Mouse (Mus musculus): Measurements from ENCODE around the gene Xpr1.

Gene Xpr1

GRCm38 (mm10) chr1:155412705-155413104, 4.5 kb downstream of the Xpr1 start:
- in situ Hi-C loops (cut with MboI; ENCODE audit: low pct_unique_long_range_greater_than_20kb in 1 of 2, low sequenced_read_pairs in 2 of 2, unreplicated experiment in 1 of 2), result no loop called here

GRCm38 (mm10) chr1:155408577-155408966, 8.6 kb downstream of the Xpr1 start:
- in situ Hi-C loops (cut with MboI; ENCODE audit: low pct_unique_long_range_greater_than_20kb in 1 of 2, low sequenced_read_pairs in 2 of 2, unreplicated experiment in 1 of 2), result no loop called here

- in situ Hi-C loops (cut with MboI; ENCODE audit: low pct_unique_long_range_greater_than_20kb in 1 of 2, low sequenced_read_pairs in 2 of 2, unreplicated experiment in 1 of 2), result no loop called here
These were observed 9.3 kb downstream of the Xpr1 start for GRCm38 (mm10) chr1:155407697-155408576.

- in situ Hi-C loops (cut with MboI; ENCODE audit: low pct_unique_long_range_greater_than_20kb in 1 of 2, low sequenced_read_pairs in 2 of 2, unreplicated experiment in 1 of 2), result no loop called here
These were observed 17.2 kb downstream of the Xpr1 start for GRCm38 (mm10) chr1:155400056-155400455.

- in situ Hi-C loops (cut with MboI; ENCODE audit: low pct_unique_long_range_greater_than_20kb in 1 of 2, low sequenced_read_pairs in 2 of 2, unreplicated experiment in 1 of 2), result no loop called here
These were observed 22.4 kb downstream of the Xpr1 start for GRCm38 (mm10) chr1:155394829-155395228.

- in situ Hi-C loops (cut with MboI; ENCODE audit: low pct_unique_long_range_greater_than_20kb in 1 of 2, low sequenced_read_pairs in 2 of 2, unreplicated experiment in 1 of 2), result no loop called here
These were observed 23.2 kb downstream of the Xpr1 start for GRCm38 (mm10) chr1:155394021-155394420.

GRCm38 (mm10) chr1:155392825-155393224, 24.4 kb downstream of the Xpr1 start:
- in situ Hi-C loops (cut with MboI; ENCODE audit: low pct_unique_long_range_greater_than_20kb in 1 of 2, low sequenced_read_pairs in 2 of 2, unreplicated experiment in 1 of 2), result no loop called here

GRCm38 (mm10) chr1:155391537-155391936, 25.7 kb downstream of the Xpr1 start:
- in situ Hi-C loops (cut with MboI; ENCODE audit: low pct_unique_long_range_greater_than_20kb in 1 of 2, low sequenced_read_pairs in 2 of 2, unreplicated experiment in 1 of 2), result no loop called here

- in situ Hi-C loops (cut with MboI; ENCODE audit: low pct_unique_long_range_greater_than_20kb in 1 of 2, low sequenced_read_pairs in 2 of 2, unreplicated experiment in 1 of 2), result no loop called here
These were observed 28.8 kb downstream of the Xpr1 start for GRCm38 (mm10) chr1:155388418-155388817.

GRCm38 (mm10) chr1:155386551-155386950, 30.7 kb downstream of the Xpr1 start:
- in situ Hi-C loops (cut with MboI; ENCODE audit: low pct_unique_long_range_greater_than_20kb in 1 of 2, low sequenced_read_pairs in 2 of 2, unreplicated experiment in 1 of 2), result no loop called here

- in situ Hi-C loops (cut with MboI; ENCODE audit: low pct_unique_long_range_greater_than_20kb in 1 of 2, low sequenced_read_pairs in 2 of 2, unreplicated experiment in 1 of 2), result no loop called here
These were observed 33.6 kb downstream of the Xpr1 start for GRCm38 (mm10) chr1:155383319-155384302.

- in situ Hi-C loops (cut with MboI; ENCODE audit: low pct_unique_long_range_greater_than_20kb in 1 of 2, low sequenced_read_pairs in 2 of 2, unreplicated experiment in 1 of 2), result no loop called here
These were observed 35.3 kb downstream of the Xpr1 start for GRCm38 (mm10) chr1:155381931-155382330.

GRCm38 (mm10) chr1:155379289-155379688, 37.9 kb downstream of the Xpr1 start:
- in situ Hi-C loops (cut with MboI; ENCODE audit: low pct_unique_long_range_greater_than_20kb in 1 of 2, low sequenced_read_pairs in 2 of 2, unreplicated experiment in 1 of 2), result no loop called here

GRCm38 (mm10) chr1:155372821-155373220, 44.4 kb downstream of the Xpr1 start:
- in situ Hi-C loops (cut with MboI; ENCODE audit: low pct_unique_long_range_greater_than_20kb in 1 of 2, low sequenced_read_pairs in 2 of 2, unreplicated experiment in 1 of 2), result no loop called here

GRCm38 (mm10) chr1:155370075-155370658, 47.0 kb downstream of the Xpr1 start:
- in situ Hi-C loops (cut with MboI; ENCODE audit: low pct_unique_long_range_greater_than_20kb in 1 of 2, low sequenced_read_pairs in 2 of 2, unreplicated experiment in 1 of 2), result no loop called here

GRCm38 (mm10) chr1:155366366-155366765, 50.8 kb downstream of the Xpr1 start:
- in situ Hi-C loops (cut with MboI; ENCODE audit: low pct_unique_long_range_greater_than_20kb in 1 of 2, low sequenced_read_pairs in 2 of 2, unreplicated experiment in 1 of 2), result no loop called here

GRCm38 (mm10) chr1:155361502-155362126, 55.6 kb downstream of the Xpr1 start:
- in situ Hi-C loops (cut with MboI; ENCODE audit: low pct_unique_long_range_greater_than_20kb in 1 of 2, low sequenced_read_pairs in 2 of 2, unreplicated experiment in 1 of 2), result no loop called here

- in situ Hi-C loops (cut with MboI; ENCODE audit: low pct_unique_long_range_greater_than_20kb in 1 of 2, low sequenced_read_pairs in 2 of 2, unreplicated experiment in 1 of 2), result no loop called here
These were observed 64.1 kb downstream of the Xpr1 start for GRCm38 (mm10) chr1:155353096-155353495.
